Mouse (Mus musculus): ENCODE data around the gene Aco2. TPM values are rescaled to one million over a fixed set of nuclear protein-coding genes. Genes with fewer than 3 reads are reported as not detected.
"Not testable (repeated sequence)": the region's sequence is repeated elsewhere in the genome, so short reads cannot be mapped to it uniquely, and the experiment has no call there.

Gene Aco2
- total RNA-seq, 2 experiments from 2014 or later: 481 to 503 TPM

DNA sequence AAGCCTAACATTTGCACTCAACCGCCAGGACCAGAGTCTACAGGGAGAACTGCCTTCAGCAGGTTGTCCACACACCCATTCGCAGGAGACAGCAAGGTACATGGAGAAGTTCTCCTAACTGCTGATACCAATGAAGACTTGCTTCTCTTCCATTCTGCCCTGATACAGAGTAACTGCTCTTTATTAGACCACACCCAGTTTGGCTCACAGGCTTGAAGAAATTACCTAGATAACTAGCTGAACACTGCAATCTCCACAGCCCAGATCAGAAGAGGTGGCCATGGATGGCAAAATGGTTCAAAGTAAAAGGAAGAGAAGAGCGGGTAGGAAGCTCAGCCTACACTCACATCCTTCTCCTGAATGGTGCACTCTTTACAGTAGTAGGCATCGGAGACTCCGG, 2.1 kb upstream of the Aco2 start:
- no peak for DNase-seq (ENCODE audit: low spot score in 2 of 2)

DNA sequence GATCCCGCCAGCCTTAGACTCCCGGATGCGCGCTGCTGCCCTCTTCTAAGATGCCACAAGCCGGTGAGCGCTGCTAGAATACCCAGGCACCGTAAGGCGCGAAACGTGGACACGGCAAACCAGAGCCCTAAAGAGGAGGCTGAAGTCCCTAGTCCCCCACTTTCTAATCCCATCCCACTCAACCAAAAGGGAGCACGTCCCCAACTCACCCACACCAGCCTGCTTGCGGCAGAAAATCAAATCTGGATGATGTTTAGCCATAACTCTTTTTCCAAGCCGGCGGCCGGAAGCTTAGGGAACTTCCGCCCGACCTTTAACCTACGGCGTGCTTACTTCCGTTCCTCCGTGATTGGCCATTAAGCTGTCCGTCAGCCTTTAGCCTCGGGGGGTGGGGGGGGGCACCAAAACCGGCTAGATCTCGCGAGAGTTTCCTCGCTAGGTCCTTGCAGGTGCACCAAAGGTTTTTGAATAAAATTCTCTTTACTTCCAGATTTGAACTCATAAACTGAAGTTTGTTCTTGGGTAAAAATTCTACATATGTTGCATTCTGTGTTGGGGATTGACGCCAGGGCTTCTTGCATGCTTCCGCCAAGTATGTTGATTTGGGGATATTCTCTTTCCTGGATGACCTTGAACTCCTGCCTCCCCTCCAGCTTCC, 376 bp upstream of the Aco2 start, which contains the start of gene Phf5a:
Gene Phf5a (minus strand): TSS at position 308 of the 658 bp plus-strand sequence.
- peak in 1 of 2 experiments; percentile 90 for DNase-seq (ENCODE audit: low spot score in 2 of 2)

DNA sequence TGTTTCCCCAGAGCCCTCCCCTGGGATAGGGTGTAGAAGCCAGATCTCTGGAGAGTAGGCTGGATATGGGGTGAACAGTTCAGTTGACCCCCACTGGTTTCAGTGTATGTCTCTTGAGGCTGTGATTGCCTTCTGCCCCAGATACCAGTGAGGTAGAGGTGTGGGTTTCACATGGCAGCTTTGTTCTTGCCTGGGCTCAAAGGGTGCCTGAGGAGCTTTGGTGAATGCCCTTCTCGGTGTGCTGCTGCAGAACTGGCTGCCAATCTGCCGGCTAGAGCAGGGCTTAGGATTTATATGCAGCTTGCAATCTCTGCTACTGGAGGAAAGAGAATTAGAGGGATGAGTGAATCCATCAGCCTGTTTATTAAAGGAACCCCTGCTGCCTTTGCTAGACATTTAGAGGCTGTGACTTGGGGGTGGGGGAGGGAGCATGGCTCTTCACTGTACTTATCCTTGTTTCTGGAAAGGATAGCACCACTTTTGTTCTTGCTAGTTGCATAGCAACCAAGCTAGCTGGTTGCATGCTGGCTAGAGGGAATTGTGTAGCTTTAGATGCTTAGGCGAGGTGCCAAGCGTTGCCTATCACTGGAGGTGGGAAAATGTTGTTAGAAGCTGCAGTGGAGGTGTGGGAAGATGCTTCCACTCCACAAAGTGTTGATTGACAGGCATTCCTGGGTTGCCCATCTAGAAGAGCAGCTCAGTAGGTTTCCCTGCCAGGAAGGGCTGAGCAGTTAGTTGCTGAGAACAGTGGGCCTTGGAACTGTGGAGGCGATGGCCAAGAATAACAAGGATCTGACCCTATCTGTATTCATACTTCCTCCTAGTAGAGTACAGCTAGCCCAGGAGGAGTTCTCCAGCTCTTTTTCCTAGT, 7.7 kb downstream of the Aco2 start:
- peak; percentile 71 to 78 for DNase-seq (ENCODE audit: low spot score in 2 of 2)

DNA sequence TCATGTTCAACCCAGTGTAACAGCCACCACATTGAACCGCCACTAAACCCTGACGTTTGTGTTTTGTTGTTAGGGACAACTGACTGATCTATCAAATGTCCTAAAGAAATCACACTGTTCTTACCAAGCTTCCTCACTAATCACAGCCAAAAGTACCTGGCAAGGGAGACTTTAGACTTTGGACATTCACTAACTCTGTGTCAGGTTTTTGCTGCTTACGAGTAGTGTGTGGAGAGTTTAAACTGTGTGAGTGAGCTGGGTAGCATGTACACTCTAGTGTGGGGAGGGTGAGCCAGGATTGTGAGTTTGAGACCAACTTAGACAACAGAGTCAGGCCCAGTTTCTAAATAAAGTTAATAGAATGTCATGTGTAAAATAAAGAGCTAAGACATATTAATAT, 10.2 kb downstream of the Aco2 start:
- DNase-seq (ENCODE audit: low spot score in 2 of 2): no peak

DNA sequence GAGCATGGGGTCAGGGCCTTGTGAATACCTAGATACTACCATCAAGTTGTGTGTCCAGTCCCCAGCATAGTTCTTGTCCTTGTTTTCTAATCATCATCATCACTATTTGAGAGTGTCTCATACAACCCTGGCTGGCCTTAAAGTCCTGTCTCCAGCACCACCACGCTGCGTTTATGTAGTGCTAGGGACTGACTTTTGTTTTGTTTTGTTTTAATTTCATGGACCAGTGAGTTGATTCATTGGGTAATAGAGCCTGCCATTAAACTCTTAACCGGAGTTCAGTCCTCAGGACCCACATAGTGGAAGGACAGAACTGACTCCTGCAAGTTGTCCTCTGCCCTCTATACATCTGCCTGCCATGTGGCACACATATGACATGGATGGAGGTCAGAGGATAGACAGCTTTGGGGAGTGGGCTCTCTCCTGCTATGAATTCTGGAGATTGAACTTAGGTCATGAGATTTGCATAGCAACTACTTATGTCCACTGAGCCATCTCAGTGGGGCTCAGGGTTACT, 13.4 kb downstream of the Aco2 start:
- DNase-seq (ENCODE audit: low spot score in 2 of 2): no peak

DNA sequence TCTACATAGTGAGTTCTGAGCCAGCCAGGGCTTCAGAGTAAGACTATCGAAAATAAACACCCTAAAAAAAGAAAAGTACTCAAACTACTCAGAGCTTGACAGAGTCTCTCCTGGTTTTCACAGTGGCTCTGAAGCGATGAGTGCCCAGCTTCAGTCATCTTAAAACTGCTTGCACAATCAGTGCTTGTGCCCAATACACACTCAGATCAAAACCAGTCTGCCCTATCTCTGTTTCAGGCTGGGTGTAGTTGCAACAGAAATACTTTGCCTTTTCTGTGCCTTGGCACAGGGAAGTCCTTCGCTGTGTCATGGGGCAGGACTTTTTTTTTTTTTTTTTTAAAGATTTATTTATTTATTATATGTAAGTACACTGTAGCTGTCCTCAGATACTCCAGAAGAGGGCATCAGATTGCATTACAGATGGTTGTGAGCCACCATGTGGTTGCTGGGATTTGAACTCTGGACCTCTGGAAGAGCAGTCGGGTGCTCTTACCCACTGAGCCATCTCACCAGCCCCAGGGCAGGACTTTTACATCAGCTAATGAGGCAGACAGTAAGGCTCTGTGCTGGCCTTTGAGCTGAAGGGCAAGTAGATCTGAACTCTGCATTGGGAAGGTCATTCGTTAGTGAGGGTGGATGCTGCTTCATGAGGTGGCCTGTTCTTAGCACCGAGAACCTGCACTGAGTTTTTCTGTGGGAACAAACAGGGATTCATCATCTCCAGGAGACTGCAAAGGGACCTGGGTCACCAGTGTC, 14.9 kb downstream of the Aco2 start:
- DNase-seq (ENCODE audit: low spot score in 2 of 2): no peak

DNA sequence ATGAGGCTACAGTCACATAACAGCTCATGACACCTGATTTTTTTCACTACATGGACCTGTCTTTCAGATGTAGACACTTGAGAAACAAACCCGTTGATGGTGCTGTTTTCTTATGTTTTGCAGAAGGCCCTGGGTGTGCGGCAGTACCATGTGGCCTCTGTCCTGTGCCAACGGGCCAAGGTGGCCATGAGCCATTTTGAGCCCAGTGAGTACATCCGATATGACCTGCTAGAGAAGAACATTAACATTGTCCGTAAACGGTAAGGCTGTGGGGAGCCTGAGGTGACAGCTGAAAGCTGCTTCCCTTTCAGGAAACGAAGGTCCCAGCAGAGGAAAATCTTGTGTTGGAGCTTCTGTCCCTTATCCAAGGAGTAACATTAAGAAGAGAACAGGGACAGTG, 17.1 kb downstream of the Aco2 start:
- no peak for DNase-seq (ENCODE audit: low spot score in 2 of 2)

DNA sequence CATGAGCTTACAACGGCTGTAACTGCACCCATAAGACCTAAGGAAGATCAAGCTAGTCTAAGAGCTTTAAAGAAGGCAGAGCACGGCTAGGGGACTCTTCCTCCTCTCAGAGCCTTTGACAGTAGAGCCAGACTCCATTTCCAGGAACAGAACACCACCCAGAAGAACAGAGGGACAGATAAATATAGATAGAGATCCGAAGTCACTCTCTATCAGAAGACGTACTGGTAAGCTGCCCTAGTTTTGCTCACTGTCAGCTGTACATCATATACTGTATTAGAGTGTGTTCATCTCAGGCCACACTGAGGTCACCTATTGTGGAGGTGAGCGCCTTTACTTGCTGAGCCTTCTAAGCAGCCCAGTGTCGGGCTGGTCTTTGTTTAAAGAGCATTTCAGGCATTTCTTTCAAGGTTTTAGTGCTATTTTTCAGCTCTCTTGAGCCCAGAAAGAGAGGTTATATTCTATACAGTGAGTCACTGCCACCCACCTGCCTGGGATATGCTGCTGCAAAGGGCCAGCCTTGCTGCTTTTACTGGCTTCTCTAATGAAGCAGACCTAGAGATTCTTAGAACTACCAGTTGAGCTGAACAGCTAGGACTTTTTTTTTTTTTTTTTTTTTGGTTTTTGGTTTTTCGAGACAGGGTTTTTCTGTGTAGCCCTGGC, 19.2 kb downstream of the Aco2 start:
- no peak for DNase-seq (ENCODE audit: low spot score in 2 of 2)

DNA sequence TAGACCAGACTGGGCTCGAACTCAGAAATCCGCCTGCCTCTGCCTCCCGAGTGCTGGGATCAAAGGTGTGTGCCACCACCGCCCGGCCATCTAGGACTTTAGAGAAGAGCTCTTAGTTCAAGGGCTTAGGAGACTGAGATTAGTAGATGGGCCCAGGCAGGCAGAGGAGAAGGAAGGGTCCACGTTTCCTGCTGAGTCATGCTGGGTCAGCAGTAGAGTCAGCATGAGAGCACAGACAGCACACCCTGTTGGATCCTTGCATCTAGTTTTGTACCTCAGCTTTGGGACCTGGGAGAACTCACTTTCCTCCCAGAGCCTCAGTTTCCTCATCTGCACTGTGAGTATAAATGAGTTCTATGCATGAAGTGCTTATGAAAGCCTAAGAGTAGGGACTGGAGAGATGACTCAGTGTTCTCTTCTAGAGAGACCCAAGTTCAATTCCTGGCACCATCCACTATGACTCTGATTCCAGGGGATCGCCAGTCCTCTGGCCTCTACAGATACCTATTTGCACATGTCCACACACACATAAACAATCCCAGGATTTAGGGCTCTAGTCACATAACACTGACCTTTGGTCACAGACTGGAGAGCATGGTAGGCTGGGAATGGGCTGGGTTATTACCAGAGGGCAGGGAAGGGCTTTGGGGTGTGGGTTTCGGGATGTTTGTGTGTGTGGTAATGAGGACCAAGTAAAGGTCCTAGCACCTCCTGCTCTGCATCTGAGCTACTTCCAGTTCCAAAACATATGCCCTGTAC, 19.9 kb downstream of the Aco2 start:
- DNase-seq (ENCODE audit: low spot score in 2 of 2): no peak

DNA sequence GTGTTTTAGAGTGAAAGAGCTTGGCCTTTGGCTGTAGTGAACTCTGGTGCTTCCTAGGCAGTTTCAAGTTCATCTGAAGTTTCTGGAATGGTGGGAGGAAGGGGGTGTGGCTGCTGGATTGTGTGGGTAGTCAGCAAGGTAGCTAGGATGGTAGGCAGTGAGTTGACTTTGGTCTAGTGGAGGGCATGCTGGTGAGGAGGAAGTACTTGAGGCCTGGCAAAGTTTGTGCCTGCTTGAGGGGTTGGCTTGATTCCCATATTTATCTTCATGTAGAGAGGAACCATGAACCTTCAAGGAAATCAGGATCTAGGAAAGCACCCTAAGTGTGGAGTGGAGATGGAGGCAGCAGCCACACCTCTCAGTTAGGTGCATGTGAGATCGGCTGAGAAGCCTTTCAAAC, 21.9 kb downstream of the Aco2 start:
- DNase-seq (ENCODE audit: low spot score in 2 of 2): no peak

DNA sequence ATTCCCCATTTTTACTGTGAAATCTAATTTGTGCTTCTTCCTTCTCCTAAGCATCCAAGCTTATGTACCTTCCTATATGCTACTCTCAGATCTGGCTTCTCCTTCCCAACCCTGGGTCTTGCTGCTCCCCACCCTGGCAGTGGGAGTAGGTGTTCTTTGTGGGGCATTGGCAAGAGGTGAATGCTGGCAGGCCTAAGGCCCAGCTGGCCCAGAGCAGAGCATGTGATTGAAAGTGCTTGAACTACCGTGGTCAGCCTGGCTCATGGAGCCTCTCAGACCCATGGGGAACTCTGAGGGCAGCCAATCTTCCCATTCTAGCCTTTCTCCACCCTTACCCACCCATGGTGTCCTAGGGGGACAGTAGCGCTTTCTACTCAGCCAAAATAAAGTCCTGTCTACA, 24.3 kb downstream of the Aco2 start:
- DNase-seq (ENCODE audit: low spot score in 2 of 2): peak in 1 of 2 experiments; percentile 58

DNA sequence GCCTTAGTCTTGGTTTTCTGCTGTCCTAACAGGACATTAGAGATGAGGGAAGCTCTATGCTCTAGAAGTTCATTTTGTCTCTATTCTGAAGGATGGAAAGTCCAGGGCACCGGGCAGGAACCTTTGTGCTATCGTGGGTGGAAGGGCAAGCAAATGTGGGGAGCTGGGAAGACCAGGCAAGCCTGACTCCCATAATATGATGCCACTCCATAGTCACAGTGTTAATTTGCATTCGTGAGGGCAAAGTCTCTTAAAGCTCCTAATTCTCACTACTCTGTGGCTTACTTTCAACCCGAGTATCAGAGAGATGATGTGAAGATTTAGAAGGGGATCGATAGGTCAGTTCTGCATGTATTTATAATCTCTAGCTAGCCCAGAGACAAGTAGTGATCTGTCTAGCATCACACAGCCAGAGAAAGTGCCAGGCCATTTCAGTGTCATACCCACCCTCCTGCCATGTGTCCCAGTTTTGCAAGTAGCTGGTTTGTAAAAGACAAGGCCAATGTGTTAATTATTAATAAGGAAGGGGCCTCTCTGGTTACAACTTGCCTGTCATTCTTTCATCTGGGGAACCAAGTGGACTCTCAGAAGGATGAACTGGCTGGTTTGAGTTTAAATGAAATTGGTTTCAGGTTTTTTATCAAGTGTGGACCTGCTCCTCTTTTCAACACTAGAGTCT, 25.6 kb downstream of the Aco2 start:
- no peak for DNase-seq (ENCODE audit: low spot score in 2 of 2)

DNA sequence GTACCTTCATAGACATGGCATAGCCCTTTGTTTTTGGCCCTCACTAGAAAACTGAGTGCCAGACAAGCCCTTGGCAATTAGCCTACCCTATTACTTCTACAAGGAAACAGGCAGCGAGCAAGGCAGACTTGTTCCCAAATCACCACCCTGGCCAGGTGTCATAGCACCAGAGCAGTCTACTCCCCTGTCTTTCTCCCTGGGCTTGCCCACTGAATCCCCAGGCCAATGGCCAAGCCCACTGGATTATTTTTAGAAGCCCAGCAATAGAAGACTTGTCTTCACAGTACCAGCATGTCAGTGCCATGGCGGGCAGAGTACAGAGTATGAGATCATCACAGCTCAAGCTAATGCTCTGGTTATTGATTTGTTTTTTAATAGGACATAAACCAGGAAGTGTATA, 26.6 kb downstream of the Aco2 start:
- DNase-seq (ENCODE audit: low spot score in 2 of 2): no peak

DNA sequence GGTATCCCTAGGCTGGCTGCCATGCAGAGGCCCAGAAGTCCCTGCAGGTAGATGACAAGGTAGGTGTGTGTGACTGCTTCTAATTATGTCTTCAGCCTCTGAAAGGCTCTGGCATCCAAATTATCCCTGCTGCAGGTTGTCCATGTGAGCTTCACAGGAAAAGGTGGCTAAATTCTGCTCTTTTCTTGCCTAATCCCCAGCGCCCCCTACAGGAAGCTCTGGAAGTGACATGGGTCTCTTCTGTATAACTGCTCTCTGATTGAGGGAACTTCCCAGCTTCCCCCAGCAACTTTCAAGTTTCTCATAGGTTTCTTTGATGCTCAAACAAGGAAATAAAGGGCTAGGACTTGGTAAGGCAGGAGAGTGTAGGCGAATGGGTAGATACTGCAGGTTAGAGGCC, 32.8 kb downstream of the Aco2 start:
- DNase-seq (ENCODE audit: low spot score in 2 of 2): peak; percentile 74 to 79

DNA sequence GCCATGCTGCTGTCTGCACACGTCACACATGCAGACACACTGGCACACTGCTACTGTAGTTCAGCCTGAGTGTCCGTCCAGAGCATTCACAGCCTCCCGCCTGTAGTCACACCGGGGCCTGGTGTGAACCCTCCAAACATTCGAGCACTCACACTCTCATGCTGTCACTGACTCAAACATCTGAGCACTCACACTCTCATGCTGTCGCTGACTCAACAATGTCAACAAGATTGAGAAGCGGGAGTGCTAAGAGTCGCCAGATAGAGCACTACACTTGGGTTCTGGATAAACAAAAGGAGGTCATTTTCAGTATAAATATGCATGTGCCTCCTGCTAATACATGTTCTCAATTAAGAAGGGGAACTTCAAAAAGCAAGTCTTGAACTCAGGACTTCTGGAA, 35.8 kb downstream of the Aco2 start:
- no peak for DNase-seq (ENCODE audit: low spot score in 2 of 2)

DNA sequence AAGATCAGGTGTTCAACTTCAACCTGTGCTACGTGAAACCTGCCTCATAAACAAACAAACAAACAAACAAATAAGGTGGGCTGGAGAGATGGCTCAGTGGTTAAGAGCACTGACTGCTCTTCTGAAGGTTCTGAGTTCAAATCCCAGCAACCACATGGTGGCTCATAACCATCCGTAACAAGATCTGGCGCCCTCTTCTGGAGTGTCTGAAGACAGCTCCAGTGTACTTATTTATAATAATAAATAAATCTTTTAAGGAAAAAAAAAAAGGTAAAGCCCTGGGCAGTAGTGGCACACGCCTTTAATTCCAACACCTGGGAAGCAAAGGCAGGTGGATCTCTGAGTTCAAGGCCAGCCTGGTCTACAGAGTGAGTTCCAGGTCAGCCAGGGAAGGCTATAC, 36.7 kb downstream of the Aco2 start:
- not testable (repeated sequence) for DNase-seq (ENCODE audit: low spot score in 2 of 2)

DNA sequence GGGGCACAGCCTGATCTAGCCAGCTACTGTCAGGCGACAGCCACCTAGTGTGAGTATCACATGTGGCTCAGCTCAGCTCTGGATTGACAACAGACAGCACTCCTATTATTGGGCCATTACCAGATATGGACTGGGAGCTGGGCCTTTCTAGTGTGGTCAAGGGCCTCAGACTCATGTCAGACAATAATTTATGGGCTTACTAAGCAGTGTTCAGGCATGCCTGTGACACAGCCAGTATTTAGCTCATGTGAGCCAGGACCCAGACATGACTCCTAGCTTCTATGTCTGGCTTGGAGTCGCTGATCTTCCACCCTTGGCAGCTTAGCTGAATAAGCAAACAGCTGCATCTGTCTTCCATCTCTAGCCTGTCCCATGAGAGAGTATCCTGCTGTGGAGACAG, 40.4 kb downstream of the Aco2 start:
- no peak for DNase-seq (ENCODE audit: low spot score in 2 of 2)

DNA sequence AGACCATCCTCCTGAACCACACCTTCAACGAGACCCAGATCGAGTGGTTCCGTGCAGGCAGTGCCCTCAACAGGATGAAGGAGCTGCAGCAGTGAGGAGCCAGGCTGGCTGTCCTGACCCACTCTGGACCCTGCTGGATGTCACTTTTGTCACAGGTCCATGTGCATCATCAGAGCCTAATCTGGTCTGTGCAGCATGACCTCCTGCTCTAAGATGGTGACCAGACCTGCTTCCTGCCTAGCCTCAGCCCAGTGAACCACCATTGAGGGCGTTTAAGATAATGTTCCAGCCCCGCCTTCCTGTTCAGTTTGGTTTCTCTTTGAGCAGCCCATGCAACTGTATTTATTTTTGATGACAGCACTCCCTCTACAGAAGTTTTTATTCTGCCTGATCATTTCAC, 42.6 kb downstream of the Aco2 start:
- no peak for DNase-seq (ENCODE audit: low spot score in 2 of 2)

DNA sequence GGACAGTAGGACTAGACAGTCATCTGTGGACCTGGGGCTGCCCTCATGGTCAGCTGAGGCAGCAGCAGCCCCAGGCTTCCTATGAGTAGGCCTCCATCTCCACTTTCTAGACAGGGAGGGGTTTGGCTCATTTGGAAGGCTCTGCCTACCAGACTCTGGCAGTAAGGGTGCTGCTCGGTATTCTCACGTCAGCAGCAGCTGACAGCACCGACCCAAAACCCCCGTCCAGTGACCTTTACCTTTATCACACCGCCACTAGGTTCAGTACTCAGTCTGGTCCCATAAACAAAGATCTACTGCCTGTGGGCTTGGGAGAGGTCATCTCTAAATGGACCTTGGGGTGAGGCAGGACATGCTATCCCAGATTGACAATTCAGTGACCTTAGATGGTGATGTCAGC, 43.6 kb downstream of the Aco2 start:
- no peak for DNase-seq (ENCODE audit: low spot score in 2 of 2)

DNA sequence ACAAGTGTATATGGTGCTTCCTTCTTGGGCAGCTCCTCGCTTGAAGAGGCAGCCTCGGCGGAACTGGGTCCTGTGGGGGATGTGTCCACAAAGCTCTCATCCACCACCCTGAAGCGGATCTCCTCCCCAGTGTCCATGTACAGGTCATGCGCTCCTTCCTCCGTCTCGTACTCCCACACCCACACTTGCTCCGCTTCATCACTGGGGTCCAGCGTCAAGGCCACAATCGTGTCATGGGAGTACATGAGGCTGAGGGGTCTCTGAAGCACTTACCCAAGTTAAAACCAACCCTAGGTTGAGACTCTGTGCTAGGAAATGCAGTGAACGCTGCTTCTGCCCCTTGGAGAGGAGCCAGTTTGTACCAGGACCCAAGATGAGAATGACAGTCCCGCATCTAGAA, 45.1 kb downstream of the Aco2 start:
- DNase-seq (ENCODE audit: low spot score in 2 of 2): no peak

All from layer of hippocampus, postnatal 14 days (tissue).